Mouse (Mus musculus) midbrain, postnatal 0 days (tissue): ENCODE results near the gene Sh3bp1. TPM values are rescaled to one million over a fixed set of nuclear protein-coding genes. Genes with fewer than 3 reads are reported as not detected.
A peak's percentile ranks its signal among the peaks of the same experiment; 100 is the strongest.

ENCODE experiments used
- ATAC-seq: fragments of 200-750 bp; cut with Nextera tagmentation; 2 replicates; pipeline ENCODE4 v1.8.0; 2017; ENCODE audit warnings: moderate number of reproducible peaks, mild to moderate bottlenecking, moderate TSS enrichment, moderate library complexity; ENCODE audit not compliant: low FRiP score
- DNase-seq: peaks from one replicate; pipeline ENCODE4 v3.0.0-alpha.2; 2015; ENCODE audit warnings: low spot score
- H3K27ac ChIP-seq: fragments of 300-500 bp; sonication (generic); 2 replicates; pipeline ENCODE4 v1.5.1; 2014; ENCODE audit warnings: low read depth, mild to moderate bottlenecking, low read length, mixed read lengths
- H3K27me3 ChIP-seq: fragments of 300-500 bp; sonication (generic); 2 replicates; pipeline ENCODE4 v1.6.1; 2014; ENCODE audit warnings: low read length, control low read depth, mixed read lengths; ENCODE audit not compliant: insufficient read depth
- H3K36me3 ChIP-seq: fragments of 300-500 bp; sonication (generic); 2 replicates; pipeline ENCODE4 v1.6.1; 2014; ENCODE audit warnings: low read length, control low read depth, mixed read lengths; ENCODE audit not compliant: insufficient read depth
- H3K4me1 ChIP-seq: fragments of 300-500 bp; sonication (generic); 2 replicates; pipeline ENCODE4 v1.6.1; 2014; ENCODE audit warnings: mild to moderate bottlenecking, control low read depth, antibody characterized with exemption, low read length, mixed read lengths; ENCODE audit not compliant: insufficient read depth
- H3K4me2 ChIP-seq: fragments of 300-500 bp; sonication (generic); 2 replicates; pipeline ENCODE4 v1.6.1; 2014; ENCODE audit warnings: low read depth, mild to moderate bottlenecking, low read length, mixed read lengths; ENCODE audit not compliant: poor library complexity, severe bottlenecking
- H3K4me3 ChIP-seq: fragments of 300-500 bp; sonication (generic); 2 replicates; pipeline ENCODE4 v1.5.1; 2014; ENCODE audit warnings: low read depth, mild to moderate bottlenecking, low read length, moderate library complexity
- H3K9ac ChIP-seq: fragments of 300-500 bp; sonication (generic); replicated peaks from 2 replicates; pipeline ENCODE4 v1.6.1; 2014; ENCODE audit warnings: mild to moderate bottlenecking, low read length, moderate library complexity, mixed read lengths; ENCODE audit not compliant: poor library complexity, severe bottlenecking
- H3K9me3 ChIP-seq: fragments of 300-500 bp; sonication (generic); 2 replicates; pipeline ENCODE4 v1.6.1; 2016; ENCODE audit warnings: low read length, control low read depth
- CTCF ChIP-seq: IDR thresholded peaks from 2 replicates; pipeline ENCODE4 v1.5.1; 2016; ENCODE audit warnings: antibody characterized with exemption, mild to moderate bottlenecking
- WGBS: fragments of 180-500 bp; shearing (Covaris S2); extraction: QIAGEN DNeasy Blood & Tissue Kit; methylation state at CpG from one replicate; pipeline ENCODE4 v1.1.7; 2014; 5-methylcytosine and 5-hydroxymethylcytosine counted together
- polyA plus RNA-seq: library from polyadenylated mRNA; unstranded; fragments of >200 nt; fragmentation: Nextera tagmentation; extraction: Ambion mirVana; gene quantifications from 2 replicates; pipeline ENCODE4 v1.2.1, GENCODE M21; 2015
- total RNA-seq: library from RNA; depleted of rRNA; stranded (reverse); fragments of >200 nt; gene quantifications from 2 replicates; pipeline ENCODE4 v1.2.3, GENCODE M21; 2014; rRNA removed

Gene Sh3bp1
- total RNA-seq = 4.2 and 4.5 TPM in 2 replicates
- polyA plus RNA-seq = 4.0 and 4.7 TPM in 2 replicates

GRCm38 (mm10) chr15:78899740-78900584, at the start of gene Sh3bp1:
Sh3bp1 (plus strand) TSS chr15:78899768.
- 3% methylated on average over 47 of the region's 47 CpGs for WGBS
- Histone ChIP-seq H3K4me3 (peak within 1 kb of the TSS; percentile 46), H3K27me3 (peaks cover 3% of the 10 kb centered on the region; the same call in 1 of the 2 replicates), H3K36me3 (peaks cover 3% of the 10 kb centered on the region), H3K4me2 (peak within 1 kb of the TSS; percentile 92), H3K9me3 (no peaks in the 10 kb centered on the region), H3K4me1 (0 out of 2 replicates have a peak, but pooled peaks cover 3% of the 10 kb centered on the region), H3K27ac (no peak within 1 kb of the TSS; the same call in 1 of the 2 replicates), H3K9ac (peak within 1 kb of the TSS; percentile 53)
- ATAC-seq (no peak), DNase-seq (no peak)
- no peak for TF ChIP-seq CTCF

DNA sequence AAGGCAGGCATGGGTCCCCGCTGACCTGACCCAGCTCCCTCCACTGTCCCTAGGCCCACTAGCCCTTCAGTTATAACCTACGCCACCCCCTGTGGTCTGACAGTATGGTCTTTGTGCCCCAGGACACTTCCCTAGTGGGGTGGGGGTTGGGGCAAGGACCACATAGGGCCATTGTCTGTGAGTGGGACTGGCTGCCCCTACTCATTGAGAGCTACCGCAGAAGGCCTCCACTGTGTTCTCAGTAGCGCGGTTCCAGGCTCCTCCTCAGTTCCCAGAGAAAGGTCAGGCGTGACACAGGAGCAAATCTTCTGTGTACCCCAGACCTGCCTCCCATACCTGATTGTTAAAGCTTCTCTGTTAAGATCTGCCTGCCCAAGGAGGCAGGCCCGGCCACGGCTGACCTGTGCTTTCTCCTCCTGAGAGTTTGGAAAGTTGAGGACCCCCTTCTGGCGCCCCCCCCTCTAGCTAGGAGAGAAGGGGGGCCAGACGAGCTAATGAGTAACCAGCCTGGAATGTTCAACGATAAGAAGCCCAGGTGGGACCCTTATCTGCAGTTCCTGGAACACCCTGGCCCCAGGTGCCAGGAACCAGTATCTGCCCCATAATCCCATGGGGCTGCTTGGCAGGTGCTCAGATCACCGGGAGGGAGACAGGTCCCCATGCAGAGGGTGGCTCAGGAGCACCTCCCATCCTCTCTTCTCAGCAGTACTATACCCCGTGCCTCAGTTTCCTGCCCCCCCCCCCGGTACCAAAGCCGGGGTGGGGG, 49.3 kb upstream of the Sh3bp1 start:
- no peak for DNase-seq
- no peak for TF ChIP-seq CTCF
- 79% methylated on average over 14 of the region's 15 CpGs for WGBS

GRCm38 (mm10) chr15:78850944-78851343, 48.6 kb upstream of the Sh3bp1 start:
- no peak for TF ChIP-seq CTCF
- Histone ChIP-seq H3K27me3 (no peaks in the 10 kb centered on the region), H3K36me3 (no peaks in the 10 kb centered on the region), H3K4me3 (no peak overlapping the region), H3K4me1 (no peaks in the 10 kb centered on the region), H3K27ac (no peak overlapping the region), H3K4me2 (no peak overlapping the region), H3K9ac (no peak overlapping the region), H3K9me3 (no peaks in the 10 kb centered on the region)
- DNase-seq (no peak), ATAC-seq (no peak)
- 77% methylated on average over 6 of the region's 6 CpGs for WGBS

More for the DNA sequence above, 49.3 kb upstream of the Sh3bp1 start:
- no peak overlapping the region for H3K27ac ChIP-seq
- H3K36me3 ChIP-seq = no peaks in the 10 kb centered on the region
- H3K9ac ChIP-seq = no peak overlapping the region
- no peaks in the 10 kb centered on the region for H3K27me3 ChIP-seq
- H3K4me3 ChIP-seq = no peak overlapping the region
- no peaks in the 10 kb centered on the region for H3K9me3 ChIP-seq
- ATAC-seq = no peak
- H3K4me1 ChIP-seq = no peaks in the 10 kb centered on the region
- no peak overlapping the region for H3K4me2 ChIP-seq

GRCm38 (mm10) chr15:78851505-78852153, 47.9 kb upstream of the Sh3bp1 start:
- ATAC-seq = peak; percentile 78
- 16% methylated on average over 13 of the region's 13 CpGs for whole genome bisulfite sequencing

GRCm38 (mm10) chr15:78855303-78855965, 44.1 kb upstream of the Sh3bp1 start, which contains the start of gene Lgals2:
Lgals2 (minus strand) TSS chr15:78855529.
- no peak for TF ChIP-seq CTCF
- no peak within 1 kb of the TSS for H3K27ac ChIP-seq
- WGBS = 77% methylated on average over 8 of the region's 8 CpGs
- no peaks in the 10 kb centered on the region for H3K27me3 ChIP-seq
- H3K9ac ChIP-seq = no peak within 1 kb of the TSS
- DNase-seq = no peak
- H3K36me3 ChIP-seq = no peaks in the 10 kb centered on the region
- H3K4me2 ChIP-seq = no peak within 1 kb of the TSS
- H3K9me3 ChIP-seq = no peaks in the 10 kb centered on the region
- ATAC-seq = no peak
- no peaks in the 10 kb centered on the region for H3K4me1 ChIP-seq
- no peak within 1 kb of the TSS for H3K4me3 ChIP-seq

More at GRCm38 (mm10) chr15:78851505-78852153, 47.9 kb upstream of the Sh3bp1 start:
- no peak overlapping the region; the same call in 1 of the 2 replicates for H3K4me2 ChIP-seq
- no peaks in the 10 kb centered on the region for H3K4me1 ChIP-seq
- DNase-seq = peak; percentile 91
- H3K4me3 ChIP-seq = no peak overlapping the region
- H3K27ac ChIP-seq = no peak overlapping the region
- H3K36me3 ChIP-seq = no peaks in the 10 kb centered on the region
- H3K9me3 ChIP-seq = no peaks in the 10 kb centered on the region
- H3K27me3 ChIP-seq = no peaks in the 10 kb centered on the region
- TF ChIP-seq CTCF = peak; percentile 90
- no peak overlapping the region for H3K9ac ChIP-seq
